Mouse (Mus musculus) heart, embryonic 15.5 days (tissue): ENCODE results near the gene Glb1l. TPM values are rescaled to one million over a fixed set of nuclear protein-coding genes. Genes with fewer than 3 reads are reported as not detected.
A peak's percentile ranks its signal among the peaks of the same experiment; 100 is the strongest.

Experiments
- ATAC-seq: fragments of 200-750 bp; cut with Nextera tagmentation; replicated peaks from 2 replicates; pipeline ENCODE4 v1.8.0; 2017; ENCODE audit warnings: low read depth, moderate TSS enrichment; ENCODE audit not compliant: insufficient number of reproducible peaks, insufficient read depth, low FRiP score
- H3K27ac ChIP-seq: fragments of 300-500 bp; sonication (generic); 2 replicates; pipeline ENCODE4 v1.5.1; 2015; ENCODE audit warnings: mild to moderate bottlenecking, inconsistent platforms
- H3K27me3 ChIP-seq: fragments of 300-500 bp; sonication (generic); 2 replicates; pipeline ENCODE4 v1.6.1; 2015; ENCODE audit warnings: inconsistent platforms
- H3K36me3 ChIP-seq: fragments of 300-500 bp; sonication (generic); 2 replicates; pipeline ENCODE4 v1.6.1; 2015; ENCODE audit warnings: mild to moderate bottlenecking, inconsistent platforms
- H3K4me1 ChIP-seq: fragments of 300-500 bp; sonication (generic); replicated peaks from 2 replicates; pipeline ENCODE4 v1.6.1; 2015; ENCODE audit warnings: inconsistent platforms
- H3K4me2 ChIP-seq: fragments of 300-500 bp; sonication (generic); 2 replicates; pipeline ENCODE4 v1.6.1; 2015; ENCODE audit warnings: inconsistent platforms, mild to moderate bottlenecking, moderate library complexity
- H3K4me3 ChIP-seq: fragments of 300-500 bp; sonication (generic); 2 replicates; pipeline ENCODE4 v1.5.1; 2015; ENCODE audit warnings: mild to moderate bottlenecking, inconsistent platforms
- H3K9ac ChIP-seq: fragments of 300-500 bp; sonication (generic); 2 replicates; pipeline ENCODE4 v1.6.1; 2015; ENCODE audit warnings: mild to moderate bottlenecking, inconsistent platforms
- H3K9me3 ChIP-seq: fragments of 300-500 bp; sonication (generic); replicated peaks from 2 replicates; pipeline ENCODE4 v1.6.1; 2016; ENCODE audit warnings: inconsistent platforms
- WGBS: fragments of 180-500 bp; shearing (Covaris S2); methylation state at CpG from one replicate; pipeline ENCODE4 v1.1.7; 2015; ENCODE audit warnings: mixed read lengths; 5-methylcytosine and 5-hydroxymethylcytosine counted together
- polyA plus RNA-seq: library from polyadenylated mRNA; unstranded; fragments of >200 nt; fragmentation: Nextera tagmentation; extraction: Ambion mirVana; gene quantifications from 2 replicates; pipeline ENCODE4 v1.2.1, GENCODE M21; 2015

Gene Glb1l
- polyA plus RNA-seq, result 9.4 and 11.4 TPM in 2 replicates

DNA sequence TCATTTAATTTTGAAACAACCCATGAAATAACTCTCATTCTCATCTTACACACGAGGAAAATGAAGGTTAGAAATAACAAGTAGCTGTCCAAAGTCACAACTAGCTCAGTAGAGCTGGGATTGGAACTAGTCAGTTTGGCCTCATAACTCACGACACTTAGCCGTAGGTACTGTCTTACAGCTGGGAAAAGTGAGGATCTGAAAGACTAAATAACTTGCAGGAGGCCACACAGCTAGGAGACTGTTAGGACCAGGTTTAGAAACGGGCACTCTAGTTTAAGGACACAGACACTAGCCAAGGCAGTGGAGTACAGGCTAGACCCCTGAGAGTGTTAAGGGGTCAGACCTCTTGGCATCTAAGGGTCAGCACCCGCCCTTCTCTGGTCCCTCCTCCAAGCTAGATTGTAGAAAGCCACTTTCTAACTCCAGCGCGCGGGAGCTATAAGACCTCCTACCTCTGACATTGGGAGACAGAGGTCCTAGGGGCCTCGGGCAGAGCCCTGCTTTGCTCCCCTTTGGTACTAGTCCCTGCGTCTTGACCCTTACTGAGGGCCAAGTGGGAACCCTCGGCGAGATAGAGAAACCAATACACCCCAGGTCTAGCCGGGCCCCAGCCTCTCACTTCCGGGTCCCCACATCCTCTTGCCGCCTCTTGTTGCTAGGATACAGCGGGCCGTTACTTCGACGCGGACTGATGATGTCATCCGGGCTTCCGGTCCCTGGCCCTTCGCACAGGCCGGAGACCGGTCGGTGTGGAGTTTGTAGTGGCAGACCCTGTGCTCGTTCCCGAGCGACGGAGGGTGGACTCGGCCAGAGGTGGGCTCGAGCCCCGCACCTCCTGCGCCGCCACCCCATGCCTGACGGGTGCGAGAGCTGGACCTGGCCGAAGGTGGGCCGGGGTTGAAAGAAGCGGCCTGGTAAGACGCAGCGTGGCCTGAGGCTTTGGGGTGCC, at the start of gene Glb1l, which contains the start of gene Stk16:
TSS of gene Glb1l (minus strand) at position 678 of the 952 bp plus-strand sequence.
TSS of gene Stk16 (plus strand) at position 703 of the 952 bp plus-strand sequence.
- H3K4me2 ChIP-seq, result peak within 1 kb of the TSS; percentile 80
- peaks cover 38% of the 10 kb centered on the region for H3K4me1 ChIP-seq
- peak; percentile 93 for ATAC-seq
- peak within 1 kb of the TSS; percentile 62 for H3K27ac ChIP-seq
- H3K4me3 ChIP-seq, result peak within 1 kb of the TSS; percentile 91
- H3K27me3 ChIP-seq, result peaks cover 8% of the 10 kb centered on the region; the same call in 1 of the 2 replicates
- peaks cover 22% of the 10 kb centered on the region for H3K36me3 ChIP-seq
- peak within 1 kb of the TSS; percentile 93 for H3K9ac ChIP-seq
- H3K9me3 ChIP-seq, result no peaks in the 10 kb centered on the region
- 6% methylated on average over 42 of the region's 42 CpGs for WGBS

DNA sequence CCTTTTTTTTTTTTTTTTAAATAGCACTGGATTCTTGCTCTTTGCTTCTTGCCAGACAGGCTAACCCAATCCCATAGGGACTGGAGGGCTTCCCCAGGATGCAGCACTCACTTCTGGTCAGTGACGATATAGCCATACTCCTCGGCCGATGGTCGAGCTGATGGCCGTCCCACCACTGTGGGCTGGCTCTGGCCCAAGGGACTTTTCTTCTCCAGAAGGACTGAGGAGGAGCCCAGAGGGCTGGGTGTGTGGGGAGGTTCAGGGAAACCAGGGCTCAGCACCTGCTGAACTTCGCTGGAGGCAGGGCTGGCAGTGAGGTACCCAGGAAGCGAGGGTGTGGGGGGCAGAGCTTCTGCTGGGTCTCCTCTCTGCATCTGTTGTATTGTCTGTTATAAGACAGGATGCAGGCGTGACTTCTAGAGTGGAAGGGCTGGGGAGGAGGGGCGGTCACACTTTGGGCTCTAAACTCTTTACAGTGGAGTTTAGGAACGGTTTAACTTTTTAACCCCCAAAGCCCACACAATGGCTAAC, 45.0 kb upstream of the Glb1l start:
- no peak overlapping the region for H3K4me3 ChIP-seq
- H3K27me3 ChIP-seq, result no peaks in the 10 kb centered on the region; the same call in 1 of the 2 replicates
- H3K9ac ChIP-seq, result no peak overlapping the region
- no peaks in the 10 kb centered on the region for H3K9me3 ChIP-seq
- peaks cover 7% of the 10 kb centered on the region for H3K4me1 ChIP-seq
- ATAC-seq, result no peak
- H3K27ac ChIP-seq, result no peak overlapping the region
- no peak overlapping the region for H3K4me2 ChIP-seq
- H3K36me3 ChIP-seq, result no peaks in the 10 kb centered on the region
- WGBS, result 50% methylated on average over 10 of the region's 10 CpGs

DNA sequence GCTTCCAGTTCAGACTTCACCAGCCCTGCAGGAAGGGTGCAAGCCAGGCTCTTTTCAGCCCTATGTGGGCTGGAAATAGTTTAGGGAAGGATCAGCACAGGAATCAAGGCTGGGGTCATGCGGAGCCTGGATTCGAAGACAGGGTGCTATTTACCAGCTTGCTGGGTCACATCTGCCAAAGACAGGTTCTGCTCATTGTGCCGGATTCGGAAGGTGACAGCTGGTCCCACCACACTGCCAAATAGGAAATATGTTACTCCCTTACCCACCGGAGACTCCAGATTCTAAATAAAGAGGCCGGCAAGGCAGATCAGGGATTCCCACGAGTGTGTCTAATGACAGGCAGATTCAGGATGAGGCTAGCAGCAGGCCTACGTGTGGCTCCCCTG, 44.0 kb upstream of the Glb1l start:
- H3K4me3 ChIP-seq, result no peak overlapping the region
- no peak overlapping the region for H3K27ac ChIP-seq
- 68% methylated on average over 8 of the region's 8 CpGs for WGBS
- no peak for ATAC-seq
- H3K9ac ChIP-seq, result no peak overlapping the region
- no peak overlapping the region for H3K4me2 ChIP-seq
- no peaks in the 10 kb centered on the region for H3K36me3 ChIP-seq
- H3K9me3 ChIP-seq, result no peaks in the 10 kb centered on the region
- H3K27me3 ChIP-seq, result no peaks in the 10 kb centered on the region; the same call in 1 of the 2 replicates
- H3K4me1 ChIP-seq, result peaks cover 7% of the 10 kb centered on the region

DNA sequence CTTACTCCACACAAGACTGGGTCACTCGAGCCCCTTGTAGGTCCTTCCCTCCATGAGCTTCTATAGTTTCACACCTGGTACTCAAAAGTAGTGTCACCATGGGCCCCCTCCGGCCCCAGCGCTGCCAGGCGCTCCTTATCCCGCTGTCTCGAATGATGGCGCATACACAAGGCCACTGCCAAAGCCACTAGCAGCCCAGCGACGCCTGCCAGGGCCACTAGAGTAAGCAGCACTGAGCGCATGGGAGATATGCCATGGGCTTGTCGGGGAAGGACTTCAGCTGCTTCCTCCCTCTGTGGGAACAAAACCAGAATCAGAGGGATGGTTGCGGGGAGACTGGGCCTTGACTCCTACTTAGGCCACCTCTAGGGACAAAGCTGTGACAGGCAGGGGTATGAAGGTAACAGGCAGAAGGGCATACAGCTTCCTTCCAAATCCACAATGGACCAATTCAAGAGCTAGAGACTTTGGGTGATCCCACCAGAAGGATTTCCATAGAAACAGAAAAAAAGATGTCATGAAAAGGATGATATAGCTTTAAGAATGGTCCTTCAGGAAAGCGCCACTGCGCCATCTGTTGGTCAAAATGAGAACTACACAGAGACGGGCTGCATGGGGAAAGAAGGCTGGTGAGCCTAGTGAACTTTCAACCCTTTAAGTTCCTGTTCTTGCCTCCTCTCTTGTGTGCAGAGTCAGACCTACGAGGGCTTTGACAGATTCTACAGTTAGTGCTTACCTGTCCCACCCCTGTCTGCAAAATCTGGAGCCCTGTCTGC, 43.4 kb upstream of the Glb1l start:
- ATAC-seq, result no peak
- Histone ChIP-seq H3K27ac (no peak overlapping the region), H3K9ac (no peak overlapping the region), H3K4me2 (no peak overlapping the region), H3K9me3 (no peaks in the 10 kb centered on the region), H3K27me3 (no peaks in the 10 kb centered on the region; the same call in 1 of the 2 replicates), H3K4me1 (peaks cover 13% of the 10 kb centered on the region), H3K36me3 (no peaks in the 10 kb centered on the region), H3K4me3 (no peak overlapping the region)
- WGBS, result 61% methylated on average over 16 of the region's 16 CpGs

DNA sequence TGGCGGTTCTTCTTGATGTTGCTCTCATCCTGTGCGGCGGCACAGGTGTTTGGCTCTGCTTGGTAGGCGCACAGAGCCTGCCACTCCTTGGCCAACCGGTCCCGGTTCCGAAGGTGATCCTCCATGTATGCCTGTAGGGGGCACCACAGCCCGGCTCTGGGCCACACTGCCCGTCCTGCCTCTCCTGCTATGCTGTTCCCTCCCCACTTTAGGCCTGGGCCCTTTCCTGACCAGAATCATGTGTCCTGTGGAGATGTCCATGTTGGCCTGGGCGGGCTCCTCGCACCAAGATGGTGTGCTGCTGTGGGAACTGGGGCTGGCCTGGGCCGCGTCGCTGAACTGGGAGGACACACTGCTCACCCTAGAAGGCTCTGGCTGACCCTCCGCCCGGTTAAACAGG, 42.4 kb upstream of the Glb1l start:
- no peak overlapping the region for H3K27ac ChIP-seq
- no peak for ATAC-seq
- peaks cover 20% of the 10 kb centered on the region for H3K4me1 ChIP-seq
- H3K27me3 ChIP-seq, result no peaks in the 10 kb centered on the region; the same call in 1 of the 2 replicates
- 67% methylated on average over 16 of the region's 16 CpGs for WGBS
- H3K36me3 ChIP-seq, result no peaks in the 10 kb centered on the region
- H3K9ac ChIP-seq, result no peak overlapping the region
- no peak overlapping the region for H3K4me3 ChIP-seq
- H3K9me3 ChIP-seq, result no peaks in the 10 kb centered on the region
- H3K4me2 ChIP-seq, result no peak overlapping the region

DNA sequence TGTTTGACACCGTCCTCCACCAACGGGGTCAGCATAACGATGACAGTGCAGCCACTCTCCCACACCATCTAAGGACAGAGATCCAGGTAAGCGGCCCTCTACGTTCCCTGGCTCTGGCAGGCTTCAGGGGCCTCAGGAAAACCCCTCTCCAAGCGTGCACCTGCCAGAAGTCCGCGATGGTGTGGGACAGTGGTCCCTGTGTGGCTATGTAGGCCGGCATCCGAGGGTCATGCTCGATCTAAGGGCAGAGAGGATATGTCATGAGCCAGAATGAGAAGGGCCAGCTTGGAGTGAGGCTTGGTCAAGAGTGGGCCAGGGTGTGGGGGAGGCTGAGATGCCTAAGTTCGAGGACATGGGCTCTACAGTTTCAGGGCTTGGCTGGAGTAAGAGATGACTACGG, 41.7 kb upstream of the Glb1l start:
- no peak overlapping the region for H3K4me3 ChIP-seq
- no peaks in the 10 kb centered on the region; the same call in 1 of the 2 replicates for H3K27me3 ChIP-seq
- H3K4me2 ChIP-seq, result no peak overlapping the region
- H3K9ac ChIP-seq, result no peak overlapping the region
- H3K4me1 ChIP-seq, result peaks cover 27% of the 10 kb centered on the region
- ATAC-seq, result no peak
- no peaks in the 10 kb centered on the region for H3K9me3 ChIP-seq
- H3K36me3 ChIP-seq, result no peaks in the 10 kb centered on the region
- 64% methylated on average over 13 of the region's 13 CpGs for WGBS
- H3K27ac ChIP-seq, result no peak overlapping the region

DNA sequence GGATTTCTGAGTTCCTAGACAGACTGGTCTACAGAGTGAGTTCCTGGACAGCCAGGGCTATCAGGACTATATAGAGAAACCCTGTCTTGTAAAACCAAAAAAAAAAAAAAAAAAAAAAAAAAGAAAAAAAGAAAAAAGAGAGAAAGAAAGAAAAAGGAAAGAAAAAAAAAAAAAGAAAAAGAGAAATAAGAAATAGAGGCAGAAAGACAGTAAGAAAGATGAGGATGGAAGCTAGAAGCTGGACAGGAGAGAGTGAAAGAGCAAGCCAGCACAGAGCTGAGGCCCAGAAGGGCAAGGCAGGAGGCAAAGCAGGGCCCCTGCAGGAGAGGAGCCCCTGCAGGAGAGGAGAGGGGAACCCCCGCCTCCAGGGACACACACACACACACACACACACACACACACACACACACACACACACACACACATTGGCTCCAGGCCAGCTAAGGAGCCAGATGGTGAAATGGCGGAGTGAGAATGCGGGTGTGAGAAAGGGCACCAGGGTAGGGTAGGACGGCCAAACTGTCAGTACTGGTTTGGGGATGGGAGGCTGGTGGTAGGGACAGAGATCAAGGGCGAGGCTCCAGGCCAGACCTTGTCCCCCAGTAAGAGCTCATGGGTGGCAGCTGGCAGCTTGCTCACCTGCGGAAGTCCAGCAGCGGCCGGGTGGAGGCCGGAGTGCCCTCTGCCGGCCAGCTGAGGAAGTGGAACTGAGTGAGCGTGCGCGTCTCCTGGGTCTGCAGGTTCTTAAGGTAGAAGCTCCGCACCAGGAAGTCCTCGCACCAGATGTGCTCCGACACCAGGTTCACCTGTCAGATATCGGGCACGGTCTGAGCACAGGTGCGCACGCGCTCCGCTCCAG, 40.7 kb upstream of the Glb1l start:
- peak overlapping the region; percentile 37 for H3K4me3 ChIP-seq
- 7% methylated on average over 21 of the region's 22 CpGs for WGBS
- H3K27me3 ChIP-seq, result no peaks in the 10 kb centered on the region; the same call in 1 of the 2 replicates
- H3K9ac ChIP-seq, result peak overlapping the region; percentile 5; the same call in 1 of the 2 replicates
- no peaks in the 10 kb centered on the region for H3K36me3 ChIP-seq
- peaks cover 37% of the 10 kb centered on the region for H3K4me1 ChIP-seq
- ATAC-seq, result no peak
- H3K9me3 ChIP-seq, result no peaks in the 10 kb centered on the region
- peak overlapping the region; percentile 63 for H3K4me2 ChIP-seq
- no peak overlapping the region for H3K27ac ChIP-seq

DNA sequence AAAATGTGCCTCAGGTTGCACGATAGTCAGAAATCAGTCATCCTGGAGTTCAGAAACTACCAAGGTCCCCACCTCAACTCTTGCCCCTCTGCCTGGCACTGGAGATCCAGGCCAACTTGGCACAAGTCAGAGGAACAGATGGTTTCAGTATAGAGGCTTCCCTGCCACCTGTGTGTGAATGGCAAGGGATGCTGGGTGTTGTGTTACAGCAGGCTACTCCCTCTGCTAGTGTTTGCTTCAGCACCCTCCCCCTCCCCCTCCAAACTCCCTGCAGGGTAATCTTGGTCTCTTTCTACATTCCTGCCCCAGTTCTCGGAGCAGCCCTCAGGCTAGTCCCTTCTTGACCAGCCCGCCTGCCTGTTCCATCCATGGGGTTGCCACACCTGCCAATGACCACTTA, 39.9 kb upstream of the Glb1l start:
- Histone ChIP-seq H3K36me3 (no peaks in the 10 kb centered on the region), H3K9me3 (no peaks in the 10 kb centered on the region), H3K27ac (no peak overlapping the region), H3K9ac (no peak overlapping the region), H3K4me3 (no peak overlapping the region), H3K4me1 (peaks cover 37% of the 10 kb centered on the region), H3K4me2 (no peak overlapping the region), H3K27me3 (no peaks in the 10 kb centered on the region; the same call in 1 of the 2 replicates)
- ATAC-seq, result no peak
- 70% methylated on average over 3 of the region's 3 CpGs for WGBS

DNA sequence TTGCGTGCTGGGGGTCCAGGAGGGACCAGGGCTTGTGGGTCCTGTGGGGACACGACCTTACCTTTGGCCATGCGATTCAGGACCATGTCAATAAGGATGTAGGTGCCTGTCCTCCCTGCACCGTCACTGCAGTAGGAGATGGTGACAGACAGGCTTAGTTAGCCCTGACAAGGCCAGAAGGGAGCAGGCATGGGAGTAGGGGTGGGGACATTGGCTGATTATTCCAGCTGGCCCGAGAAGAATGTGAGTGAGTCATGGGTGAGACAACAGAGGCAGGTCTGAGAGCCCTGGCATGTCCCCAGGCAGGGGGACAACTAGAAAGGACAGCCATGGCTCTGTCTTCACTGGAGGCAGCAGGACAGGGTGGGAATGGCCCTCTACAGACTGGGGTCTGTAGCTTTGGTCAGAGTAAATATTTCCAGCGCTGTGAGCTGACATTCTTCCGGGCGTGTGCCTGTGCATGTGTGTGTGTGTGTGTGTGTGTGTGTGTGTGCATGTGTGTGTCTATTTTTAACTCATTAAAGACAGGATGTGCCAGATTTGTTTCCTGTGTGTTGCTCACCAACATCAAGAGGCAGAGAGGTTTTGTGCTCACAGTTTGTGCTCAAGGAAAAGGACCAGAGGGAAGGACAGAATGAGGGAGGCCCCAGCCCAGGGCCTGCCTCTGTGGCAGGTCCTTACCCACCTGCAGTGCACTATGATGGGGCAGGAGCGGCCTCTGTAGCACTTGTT, 37.6 kb upstream of the Glb1l start:
- 32% methylated on average over 9 of the region's 9 CpGs for WGBS
- Histone ChIP-seq H3K36me3 (peaks cover 6% of the 10 kb centered on the region; the same call in 1 of the 2 replicates), H3K9me3 (no peaks in the 10 kb centered on the region), H3K4me3 (no peak overlapping the region), H3K9ac (peak overlapping the region; percentile 41), H3K27ac (peak overlapping the region; percentile 94), H3K4me1 (peaks cover 37% of the 10 kb centered on the region), H3K4me2 (0 out of 2 replicates have a peak overlapping the region, but pooled peaks have one; percentile 22), H3K27me3 (no peaks in the 10 kb centered on the region; the same call in 1 of the 2 replicates)
- ATAC-seq, result peak; percentile 80
